Mouse (Mus musculus): Measurements from ENCODE around the gene Ccr1.

DNA sequence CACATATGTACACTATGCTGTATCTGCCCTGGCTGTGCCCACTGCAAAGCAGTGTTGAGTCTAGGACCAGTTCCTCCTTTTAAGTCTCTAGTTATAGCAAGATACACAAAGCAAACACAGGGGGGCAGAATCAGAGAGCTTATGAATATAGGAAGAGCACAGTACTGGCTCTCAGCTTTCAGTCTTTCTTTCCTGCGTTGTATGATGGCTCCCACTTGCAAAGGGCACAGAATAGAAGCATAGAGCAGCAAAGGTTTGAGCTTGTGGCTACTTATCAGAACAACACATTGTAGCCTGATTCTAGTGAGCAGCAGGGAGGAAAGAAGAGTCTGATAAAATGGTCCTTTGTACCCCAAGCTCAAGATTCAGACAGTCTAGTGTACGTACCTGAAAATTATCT lies 17.7 kb upstream of the Ccr1 start:
- TF ChIP-seq CTCF (IDR thresholded peaks at IDR 0.05; ENCODE audit: low read depth, low read length) (no peak), GATA1 (IDR thresholded peaks at IDR 0.05; ENCODE audit: borderline replicate concordance, low read length) (no peak), TAL1 (conservative IDR thresholded peaks at IDR 0.05; ENCODE audit: low read depth, low read length) (peak; percentile 29; the same call in 1 of the 2 replicates)
